Mouse (Mus musculus): Measurements from ENCODE around the gene Lrrc36. TPM values are rescaled to one million over a fixed set of nuclear protein-coding genes. Genes with fewer than 3 reads are reported as not detected.
A peak's percentile ranks its signal among the peaks of the same experiment; 100 is the strongest.

Gene Lrrc36
- 2.1 and 3.1 TPM in 2 replicates for polyA plus RNA-seq (2016; fragmentation: Nextera tagmentation; extraction: Ambion mirVana)

GRCm38 (mm10) chr8:105413391-105413790 is at the start of gene Lrrc36, which contains the start of gene Kctd19:
Lrrc36 (plus strand) TSS chr8:105413571.
Kctd19 (minus strand) TSS chr8:105413502.
- Histone ChIP-seq H3K27me3 (peaks cover 21% of the 10 kb centered on the region; the same call in 1 of the 2 replicates), H3K4me3 (peak within 1 kb of the TSS; percentile 25), H3K27ac (no peak within 1 kb of the TSS), H3K4me2 (replicated peaks) (peak within 1 kb of the TSS; percentile 48), H3K4me1 (peaks cover 6% of the 10 kb centered on the region), H3K9me3 (replicated peaks) (no peaks in the 10 kb centered on the region), H3K36me3 (no peaks in the 10 kb centered on the region), H3K9ac (0 out of 2 replicates have a peak within 1 kb of the TSS, but pooled peaks have one; percentile 15)
- peak; percentile 74 for ATAC-seq (ENCODE audit: low FRiP score)
- 2% methylated on average over 34 of the region's 34 CpGs for WGBS

- H3K36me3 ChIP-seq: peaks cover 13% of the 10 kb centered on the region; the same call in 1 of the 2 replicates
- no peak overlapping the region for H3K4me2 ChIP-seq (replicated peaks)
- no peak overlapping the region for H3K4me3 ChIP-seq
- 68% methylated on average over 2 of the region's 2 CpGs for WGBS
- no peak for ATAC-seq (ENCODE audit: low FRiP score)
- H3K27me3 ChIP-seq: no peaks in the 10 kb centered on the region
- H3K4me1 ChIP-seq: no peaks in the 10 kb centered on the region
- H3K27ac ChIP-seq: no peak overlapping the region
- H3K9ac ChIP-seq: no peak overlapping the region
- no peaks in the 10 kb centered on the region for H3K9me3 ChIP-seq (replicated peaks)
Observed at GRCm38 (mm10) chr8:105367107-105367506, 46.3 kb upstream of the Lrrc36 start.

DNA sequence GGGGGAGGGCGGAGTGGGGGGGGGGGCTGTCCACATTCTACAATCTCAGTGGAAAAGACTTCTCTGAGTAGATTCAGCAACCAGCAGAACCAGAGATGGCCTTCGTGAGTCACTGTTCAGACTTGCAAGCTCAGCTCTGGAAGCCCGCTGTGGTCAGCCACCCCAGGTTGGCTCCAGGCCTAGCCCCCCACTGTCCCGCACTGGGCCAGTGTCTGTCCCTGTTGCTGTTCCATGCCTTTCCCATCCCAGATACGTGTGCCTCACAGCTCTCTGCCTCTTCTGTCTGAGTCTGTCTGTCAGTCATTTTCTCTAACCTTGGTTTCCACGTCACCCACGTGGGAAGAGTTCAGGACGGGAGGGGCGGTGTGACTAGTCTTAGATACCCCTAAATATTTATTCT is 40.9 kb upstream of the Lrrc36 start:
- WGBS: 73% methylated on average over 9 of the region's 9 CpGs
- no peak for ATAC-seq (ENCODE audit: low FRiP score)
- H3K4me2 ChIP-seq (replicated peaks): no peak overlapping the region
- H3K4me1 ChIP-seq: peaks cover 12% of the 10 kb centered on the region; the same call in 1 of the 2 replicates
- H3K27me3 ChIP-seq: no peaks in the 10 kb centered on the region
- H3K9me3 ChIP-seq (replicated peaks): peaks cover 5% of the 10 kb centered on the region; the same call in 1 of the 2 replicates
- H3K9ac ChIP-seq: no peak overlapping the region
- H3K27ac ChIP-seq: no peak overlapping the region
- H3K4me3 ChIP-seq: no peak overlapping the region
- peaks cover 6% of the 10 kb centered on the region; the same call in 1 of the 2 replicates for H3K36me3 ChIP-seq

DNA sequence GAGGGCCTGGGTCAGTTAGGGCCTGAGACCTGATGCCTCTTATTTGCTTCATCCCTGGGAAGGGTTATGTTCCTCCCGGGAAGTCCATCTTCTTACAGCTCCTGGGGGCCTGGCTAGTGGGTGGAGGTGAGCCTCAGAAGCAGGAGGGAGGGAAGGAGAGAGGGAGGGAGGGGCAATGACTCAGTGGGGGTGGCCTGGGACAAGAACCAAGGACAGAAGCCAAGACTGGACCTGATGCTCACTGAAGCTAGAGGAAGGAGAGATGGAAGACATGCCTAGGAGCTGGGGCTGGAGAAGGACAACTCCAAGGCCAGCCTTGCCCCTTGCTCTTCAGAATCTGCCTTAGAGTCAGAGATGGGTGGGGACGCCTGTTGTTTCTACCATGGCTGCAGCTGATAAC is 40.3 kb upstream of the Lrrc36 start, which contains the start of gene Plekhg4:
Gene Plekhg4, plus strand, starts transcription at position 243 of the 400 bp plus-strand sequence.
- H3K4me1 ChIP-seq: peaks cover 12% of the 10 kb centered on the region; the same call in 1 of the 2 replicates
- H3K9ac ChIP-seq: no peak within 1 kb of the TSS
- no peaks in the 10 kb centered on the region for H3K27me3 ChIP-seq
- ATAC-seq (ENCODE audit: low FRiP score): no peak
- WGBS: 65% methylated on average over 2 of the region's 2 CpGs
- peaks cover 5% of the 10 kb centered on the region; the same call in 1 of the 2 replicates for H3K9me3 ChIP-seq (replicated peaks)
- peaks cover 6% of the 10 kb centered on the region; the same call in 1 of the 2 replicates for H3K36me3 ChIP-seq
- H3K4me2 ChIP-seq (replicated peaks): peak within 1 kb of the TSS; percentile 45; the same call in 1 of the 2 replicates
- H3K4me3 ChIP-seq: no peak within 1 kb of the TSS
- H3K27ac ChIP-seq: no peak within 1 kb of the TSS

DNA sequence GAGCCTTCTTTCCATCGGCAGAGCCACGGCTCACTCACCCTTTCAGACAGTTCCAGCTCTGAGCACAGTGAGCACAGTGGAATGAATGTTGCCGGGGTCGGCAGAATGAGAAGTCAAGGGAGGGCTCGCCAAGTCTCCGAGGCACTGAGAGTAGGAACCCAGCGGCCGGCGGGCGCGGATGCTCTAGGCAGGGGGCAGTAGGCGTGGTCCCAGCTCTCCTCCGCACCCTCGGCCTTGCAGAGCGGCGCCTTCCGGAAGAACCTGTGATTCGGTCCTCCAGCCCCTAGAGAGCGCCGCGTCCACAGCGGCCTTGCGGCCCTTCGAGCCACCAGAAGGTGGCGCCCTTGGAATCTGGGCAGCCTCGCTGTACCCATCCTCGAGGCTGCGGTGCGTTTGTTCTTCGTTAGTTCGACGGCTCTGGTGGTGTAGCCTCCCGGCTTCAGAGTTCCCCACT is 38.8 kb upstream of the Lrrc36 start:
- WGBS: 27% methylated on average over 33 of the region's 33 CpGs
- Histone ChIP-seq H3K27ac (no peak overlapping the region), H3K4me1 (peaks cover 18% of the 10 kb centered on the region; the same call in 1 of the 2 replicates), H3K9ac (no peak overlapping the region), H3K4me3 (0 out of 2 replicates have a peak overlapping the region, but pooled peaks have one; percentile 1), H3K36me3 (0 out of 2 replicates have a peak, but pooled peaks cover 3% of the 10 kb centered on the region), H3K27me3 (no peaks in the 10 kb centered on the region), H3K9me3 (replicated peaks) (peaks cover 5% of the 10 kb centered on the region; the same call in 1 of the 2 replicates), H3K4me2 (replicated peaks) (peak overlapping the region; percentile 45)
- ATAC-seq (ENCODE audit: low FRiP score): peak; percentile 41

- H3K9me3 ChIP-seq (replicated peaks): peaks cover 5% of the 10 kb centered on the region; the same call in 1 of the 2 replicates
- no peak overlapping the region for H3K9ac ChIP-seq
- H3K4me3 ChIP-seq: no peak overlapping the region
- no peaks in the 10 kb centered on the region for H3K27me3 ChIP-seq
- ATAC-seq (ENCODE audit: low FRiP score): no peak
- peaks cover 15% of the 10 kb centered on the region; the same call in 1 of the 2 replicates for H3K4me1 ChIP-seq
- H3K36me3 ChIP-seq: no peaks in the 10 kb centered on the region
- H3K4me2 ChIP-seq (replicated peaks): no peak overlapping the region
- WGBS: 74% methylated on average over 19 of the region's 19 CpGs
- H3K27ac ChIP-seq: 0 out of 2 replicates have a peak overlapping the region, but pooled peaks have one; percentile 23
Observed at GRCm38 (mm10) chr8:105378673-105379072, 34.7 kb upstream of the Lrrc36 start.

- H3K4me1 ChIP-seq: peaks cover 10% of the 10 kb centered on the region; the same call in 1 of the 2 replicates
- no peaks in the 10 kb centered on the region for H3K9me3 ChIP-seq (replicated peaks)
- H3K27me3 ChIP-seq: no peaks in the 10 kb centered on the region
- WGBS: 83% methylated on average over 12 of the region's 12 CpGs
- no peak overlapping the region for H3K4me2 ChIP-seq (replicated peaks)
- ATAC-seq (ENCODE audit: low FRiP score): no peak
- H3K36me3 ChIP-seq: no peaks in the 10 kb centered on the region
- H3K9ac ChIP-seq: no peak overlapping the region
- no peak overlapping the region for H3K4me3 ChIP-seq
- H3K27ac ChIP-seq: no peak overlapping the region
Observed at GRCm38 (mm10) chr8:105380308-105380707, 33.1 kb upstream of the Lrrc36 start.

DNA sequence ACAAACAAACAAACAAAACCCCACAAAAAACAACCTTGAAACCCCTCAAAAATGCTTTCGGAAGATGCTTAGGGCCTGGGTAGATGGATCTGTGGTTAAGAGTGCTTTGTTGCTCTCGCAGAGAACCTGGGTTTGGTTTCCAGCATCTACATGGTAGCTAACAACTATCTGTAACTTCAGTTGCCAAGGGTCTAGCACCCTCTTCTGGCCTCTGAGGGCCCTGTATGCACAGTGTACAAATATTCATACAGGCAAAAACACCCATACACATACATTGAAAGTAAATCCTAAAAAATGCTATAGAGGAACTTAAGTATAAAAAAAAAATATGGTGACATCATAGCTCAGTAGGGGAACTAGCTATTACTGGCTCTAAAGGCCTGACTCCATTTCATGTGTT is 29.3 kb upstream of the Lrrc36 start:
- Histone ChIP-seq H3K9me3 (replicated peaks) (no peaks in the 10 kb centered on the region), H3K36me3 (no peaks in the 10 kb centered on the region), H3K9ac (no peak overlapping the region), H3K27me3 (no peaks in the 10 kb centered on the region), H3K27ac (no peak overlapping the region), H3K4me3 (no peak overlapping the region), H3K4me2 (replicated peaks) (no peak overlapping the region), H3K4me1 (0 out of 2 replicates have a peak, but pooled peaks cover under 1% of the 10 kb centered on the region)
- WGBS: 91% methylated on average over 2 of the region's 2 CpGs
- no peak for ATAC-seq (ENCODE audit: low FRiP score)

- Histone ChIP-seq H3K27me3 (no peaks in the 10 kb centered on the region), H3K9me3 (replicated peaks) (no peaks in the 10 kb centered on the region), H3K27ac (no peak overlapping the region), H3K4me1 (no peaks in the 10 kb centered on the region), H3K4me3 (no peak overlapping the region), H3K9ac (no peak overlapping the region), H3K36me3 (no peaks in the 10 kb centered on the region), H3K4me2 (replicated peaks) (no peak overlapping the region)
- 89% methylated on average over 1 of the region's 1 CpGs for WGBS
- ATAC-seq (ENCODE audit: low FRiP score): no peak
Observed at GRCm38 (mm10) chr8:105387151-105387550, 26.2 kb upstream of the Lrrc36 start.

GRCm38 (mm10) chr8:105389096-105389495 is 24.3 kb upstream of the Lrrc36 start:
- H3K27me3 ChIP-seq: no peaks in the 10 kb centered on the region
- H3K27ac ChIP-seq: no peak overlapping the region
- H3K4me3 ChIP-seq: no peak overlapping the region
- H3K36me3 ChIP-seq: no peaks in the 10 kb centered on the region
- ATAC-seq (ENCODE audit: low FRiP score): no peak
- no peak overlapping the region for H3K4me2 ChIP-seq (replicated peaks)
- WGBS: 69% methylated on average over 6 of the region's 6 CpGs
- no peaks in the 10 kb centered on the region for H3K4me1 ChIP-seq
- no peaks in the 10 kb centered on the region for H3K9me3 ChIP-seq (replicated peaks)
- no peak overlapping the region for H3K9ac ChIP-seq

DNA sequence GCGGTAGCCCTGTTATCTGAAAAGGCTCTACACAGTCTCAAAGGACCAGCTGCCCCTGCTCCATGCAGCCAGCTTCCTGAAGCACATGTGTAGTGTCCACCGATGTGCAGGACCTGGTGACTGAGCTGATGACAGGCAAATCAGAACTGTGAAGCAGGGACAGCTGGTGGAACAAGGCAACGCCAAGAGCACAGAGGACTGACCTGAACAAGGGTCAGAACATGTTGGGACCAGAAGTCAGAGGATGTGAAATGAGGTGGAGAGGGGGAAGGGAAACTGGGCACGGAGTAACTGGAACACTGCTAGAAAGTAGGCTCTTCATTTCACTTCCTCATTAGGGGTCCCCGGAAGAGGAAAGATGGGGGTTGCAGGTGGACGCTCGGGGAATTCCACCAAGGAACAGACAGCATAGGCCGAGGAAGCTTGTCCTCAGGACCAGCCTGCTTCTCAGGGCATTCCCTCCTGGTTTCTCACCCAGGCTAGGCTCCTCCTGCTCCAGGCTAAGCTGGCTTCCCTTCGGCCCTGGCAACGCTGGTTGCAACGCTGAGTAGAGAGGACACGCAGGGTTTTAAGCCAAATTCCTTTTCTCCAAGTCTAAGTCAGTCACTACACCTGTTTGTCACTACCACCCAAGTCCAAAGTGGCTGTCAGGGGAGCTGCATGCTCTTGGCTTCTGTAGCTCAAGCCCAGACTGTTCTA is 20.1 kb upstream of the Lrrc36 start:
- Histone ChIP-seq H3K4me2 (replicated peaks) (no peak overlapping the region), H3K36me3 (no peaks in the 10 kb centered on the region), H3K9me3 (replicated peaks) (no peaks in the 10 kb centered on the region), H3K4me1 (no peaks in the 10 kb centered on the region), H3K9ac (no peak overlapping the region), H3K27ac (no peak overlapping the region), H3K4me3 (no peak overlapping the region), H3K27me3 (no peaks in the 10 kb centered on the region)
- no peak for ATAC-seq (ENCODE audit: low FRiP score)
- 86% methylated on average over 12 of the region's 12 CpGs for WGBS

DNA sequence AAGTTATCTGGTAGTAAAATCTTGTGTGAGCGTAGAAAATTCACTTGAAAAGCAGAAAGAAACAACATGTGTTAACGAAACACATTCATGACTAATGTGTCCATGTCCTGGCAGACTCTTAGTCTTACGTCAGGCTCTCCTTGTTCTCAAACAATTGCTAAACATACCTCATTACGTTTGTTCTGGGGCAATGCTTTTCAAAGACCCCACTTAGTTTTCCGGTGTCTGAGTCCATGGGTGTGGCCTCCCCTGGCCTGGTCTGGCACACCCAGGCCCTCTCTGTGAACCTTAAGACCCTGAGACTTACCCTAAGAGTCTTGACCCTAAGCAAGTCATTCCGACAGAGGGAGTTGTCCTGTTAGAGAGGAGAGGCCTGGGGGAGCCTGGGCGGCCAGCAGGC is 19.5 kb upstream of the Lrrc36 start:
- Histone ChIP-seq H3K4me1 (no peaks in the 10 kb centered on the region), H3K36me3 (no peaks in the 10 kb centered on the region), H3K9ac (no peak overlapping the region), H3K4me2 (replicated peaks) (no peak overlapping the region), H3K27me3 (no peaks in the 10 kb centered on the region), H3K9me3 (replicated peaks) (no peaks in the 10 kb centered on the region), H3K4me3 (no peak overlapping the region), H3K27ac (no peak overlapping the region)
- 67% methylated on average over 7 of the region's 7 CpGs for WGBS
- no peak for ATAC-seq (ENCODE audit: low FRiP score)
